Mouse (Mus musculus) small intestine, adult 2 months (tissue): ENCODE results near the gene Grk1.

Source experiments
- CTCF ChIP-seq: fragments of 200-500 bp; IDR thresholded peaks from 2 replicates; pipeline ENCODE4 v1.5.1; 2012; ENCODE audit warnings: low read depth, mild to moderate bottlenecking, control low read depth, inconsistent platforms, low read length, moderate library complexity, mixed read lengths; ENCODE audit not compliant: insufficient replicate concordance, insufficient read length; ENCODE audit errors: extremely low read depth
- POLR2A ChIP-seq: fragments of 200-500 bp; IDR thresholded peaks from 2 replicates; pipeline ENCODE4 v1.6.1; 2012; ENCODE audit warnings: low read depth, mild to moderate bottlenecking, control low read depth, inconsistent platforms, low read length, moderate library complexity

- TF ChIP-seq POLR2A: no peak
- no peak for TF ChIP-seq CTCF
Measured at GRCm38 (mm10) chr8:13404666-13405131, at the start of gene Grk1.
